Comparison of ENCODE assay signal across 12 mouse cellular contexts in genomic region chr3:36406340-36406739, GRCm38 (mm10).
A peak's percentile ranks its signal among the peaks of the same experiment; 100 is the strongest.
DNase-seq lines count a peak whose midpoint lies in the region; ATAC-seq and TF ChIP-seq lines count a peak whose summit lies in the region.
"Had no signal": no experiment of that assay in that cellular context is flagged by ENCODE, and none has a peak within 500 bp of the region (broad histone marks: within the 10 kb centered on the region; RNA-seq: fewer than 3 reads in every experiment).

No protein-coding gene starts in this region.

- no peak for TF ChIP-seq CTCF in gastrocnemius, adult 2 months (IDR thresholded peaks at IDR 0.05)
- no peak for TF ChIP-seq CTCF in lung, embryonic 14.5 days (IDR thresholded peaks at IDR 0.05; ENCODE audit: low read depth)
- no peak for TF ChIP-seq CTCF in brain, embryonic 14.5 days (IDR thresholded peaks at IDR 0.05; ENCODE audit: borderline replicate concordance, extremely low read depth, insufficient read depth, insufficient read length)
- TF ChIP-seq CTCF in heart, postnatal 0 days (IDR thresholded peaks at IDR 0.05; ENCODE audit: low read depth) = no peak

- no peaks in the 10 kb centered on the region for H3K36me3 ChIP-seq in lung, embryonic 14.5 days (ENCODE audit: insufficient read depth)
- no peaks in the 10 kb centered on the region for H3K36me3 ChIP-seq in heart, postnatal 0 days (replicated peaks; ENCODE audit: control insufficient read depth, insufficient read depth, low read length)

- peak; percentile 60; the same call in 1 of the 2 replicates for ATAC-seq in lung, embryonic 14.5 days (ENCODE audit: insufficient read depth)
- ATAC-seq in heart, postnatal 0 days (ENCODE audit: insufficient read depth, low read depth) = peak; percentile 91
- ATAC-seq in monocyte, adult 5-6 weeks (replicated peaks; ENCODE audit: insufficient number of reproducible peaks, low FRiP score, low TSS enrichment, poor library complexity, severe bottlenecking) = no peak
- ATAC-seq: activated CD4-positive, CD25-positive, alpha-beta regulatory T cell, adult 4 months had no signal

- H3K27me3 ChIP-seq in lung, embryonic 14.5 days (ENCODE audit: insufficient read depth, low read length) = no peaks in the 10 kb centered on the region
- no peaks in the 10 kb centered on the region for H3K27me3 ChIP-seq in heart, postnatal 0 days (ENCODE audit: control insufficient read depth, insufficient read depth, low read length)

- WGBS in lung, embryonic 14.5 days = 38% methylated on average over 2 of the region's 2 CpGs
- WGBS in heart, postnatal 0 days = 10% methylated on average over 2 of the region's 2 CpGs

- no peak overlapping the region for H3K27ac ChIP-seq in gastrocnemius, adult 2 months
- no peak overlapping the region for H3K27ac ChIP-seq in lung, embryonic 14.5 days (ENCODE audit: low read depth)
- peak overlapping the region; percentile 86 for H3K27ac ChIP-seq in heart, postnatal 0 days (ENCODE audit: low read depth)

- H3K9me3 ChIP-seq in lung, embryonic 14.5 days (ENCODE audit: low read depth, low read length) = no peaks in the 10 kb centered on the region
- no peaks in the 10 kb centered on the region for H3K9me3 ChIP-seq in heart, postnatal 0 days (replicated peaks; ENCODE audit: control insufficient read depth, low read length)

- no peak for TF ChIP-seq POLR2A in brain, embryonic 14.5 days (IDR thresholded peaks at IDR 0.05; ENCODE audit: borderline replicate concordance, extremely low read depth, insufficient read depth, insufficient read length, poor library complexity, severe bottlenecking)

- H3K9ac ChIP-seq in lung, embryonic 14.5 days = no peak overlapping the region
- H3K9ac ChIP-seq in heart, postnatal 0 days (replicated peaks; ENCODE audit: low read depth, low read length) = no peak overlapping the region

- no peak overlapping the region for H3K4me3 ChIP-seq in gastrocnemius, adult 2 months
- no peak overlapping the region for H3K4me3 ChIP-seq in lung, embryonic 14.5 days (ENCODE audit: low read depth, low read length)
- no peak overlapping the region for H3K4me3 ChIP-seq in heart, postnatal 0 days (ENCODE audit: low read depth, low read length)

- TF ChIP-seq EP300 in heart, postnatal 0 days (IDR thresholded peaks at IDR 0.05; ENCODE audit: low read depth) = no peak

- no peaks in the 10 kb centered on the region for H3K4me1 ChIP-seq in lung, embryonic 14.5 days (ENCODE audit: insufficient read depth)
- peaks cover 23% of the 10 kb centered on the region; the same call in 1 of the 2 replicates for H3K4me1 ChIP-seq in heart, postnatal 0 days (ENCODE audit: control insufficient read depth, insufficient read depth)

- no peak overlapping the region for H3K4me2 ChIP-seq in lung, embryonic 14.5 days
- H3K4me2 ChIP-seq in heart, postnatal 0 days (ENCODE audit: low read depth, low read length) = no peak overlapping the region

- DNase-seq in gastrocnemius, postnatal 14 days = peak; percentile 6
- DNase-seq in gastrocnemius, adult 2 months = no peak
- peak; percentile 50 for DNase-seq in lung, embryonic 14.5 days
- DNase-seq in lung, postnatal 4 days = no peak
- peak; percentile 64 for DNase-seq in brain, embryonic 14.5 days (ENCODE audit: low read depth)
- DNase-seq in heart, postnatal 0 days (ENCODE audit: low spot score) = peak; percentile 93
- no peak for DNase-seq in cerebellum, adult 9-10 months
- DNase-seq: cerebellum, postnatal 25 days; kidney, adult 8-10 months; spleen, adult 18-20 months had no signal

- intact Hi-C loops in gastrocnemius, postnatal 14 days (cut with DNase I; ENCODE audit: low total_unique reads) = no loop called here
- intact Hi-C loops in gastrocnemius, adult 2 months (cut with DNase I) = no loop called here

Comparison
In these comparisons a context has a peak if more than half of its experiments do, and no peak if none do; other contexts are left out.
1. DNase-seq: peak in gastrocnemius, postnatal 14 days (single experiment), lung, embryonic 14.5 days (single experiment), brain, embryonic 14.5 days (single experiment) and heart, postnatal 0 days (single experiment); none in gastrocnemius, adult 2 months (single experiment), lung, postnatal 4 days (0 of 2) and cerebellum, adult 9-10 months (single experiment).